In genomic region chr4:135286033-135286622, GRCm38 (mm10) we compare ENCODE assay signal across 11 mouse cellular contexts. TPM values are rescaled to one million over a fixed set of nuclear protein-coding genes. Genes with fewer than 3 reads are reported as not detected.
A peak's percentile ranks its signal among the peaks of the same experiment; 100 is the strongest.
DNase-seq lines count a peak whose midpoint lies in the region; ATAC-seq and TF ChIP-seq lines count a peak whose summit lies in the region.
"Had no signal": no experiment of that assay in that cellular context is flagged by ENCODE, and none has a peak within 500 bp of the region (broad histone marks: within the 10 kb centered on the region; RNA-seq: fewer than 3 reads in every experiment).

No protein-coding gene starts in this region.

- no peak for ATAC-seq in hindbrain, embryonic 12.5 days (ENCODE audit: low FRiP score)
- no peak for ATAC-seq in midbrain, postnatal 0 days (ENCODE audit: low FRiP score)
- ATAC-seq in midbrain, embryonic 16.5 days, result no peak
- ATAC-seq in heart, embryonic 16.5 days (replicated peaks; ENCODE audit: extremely low read depth, insufficient read depth, low FRiP score), result no peak
- no peak for ATAC-seq in stomach, embryonic 14.5 days (ENCODE audit: insufficient number of reproducible peaks, insufficient read depth, low FRiP score, low read depth)
- ATAC-seq: forebrain, embryonic 13.5 days had no signal

- H3K4me1 ChIP-seq in hindbrain, embryonic 10.5 days (replicated peaks), result peaks cover 24% of the 10 kb centered on the region
- H3K4me1 ChIP-seq in hindbrain, embryonic 12.5 days, result no peaks in the 10 kb centered on the region
- no peaks in the 10 kb centered on the region for H3K4me1 ChIP-seq in midbrain, postnatal 0 days (ENCODE audit: insufficient read depth, low read length)
- no peaks in the 10 kb centered on the region for H3K4me1 ChIP-seq in midbrain, embryonic 16.5 days (ENCODE audit: control insufficient read depth, insufficient read depth, low read length)
- peaks cover 23% of the 10 kb centered on the region for H3K4me1 ChIP-seq in heart, embryonic 16.5 days (ENCODE audit: control insufficient read depth, insufficient read depth, low read length)
- 0 out of 2 replicates have a peak, but pooled peaks cover 12% of the 10 kb centered on the region for H3K4me1 ChIP-seq in stomach, embryonic 14.5 days (ENCODE audit: control insufficient read depth, insufficient read depth, low read length)
- H3K4me1 ChIP-seq: forebrain, embryonic 13.5 days had no signal

- H3K9ac ChIP-seq in hindbrain, embryonic 12.5 days, result no peak overlapping the region
- H3K9ac ChIP-seq in midbrain, postnatal 0 days (replicated peaks; ENCODE audit: low read length, poor library complexity, severe bottlenecking), result no peak overlapping the region
- H3K9ac ChIP-seq in midbrain, embryonic 16.5 days (ENCODE audit: low read depth, low read length), result no peak overlapping the region
- peak overlapping the region; percentile 62; the same call in 1 of the 2 replicates for H3K9ac ChIP-seq in heart, embryonic 16.5 days (ENCODE audit: low read length)
- H3K9ac ChIP-seq in stomach, embryonic 14.5 days (replicated peaks; ENCODE audit: low read depth, low read length), result no peak overlapping the region
- H3K9ac ChIP-seq: forebrain, embryonic 13.5 days; limb, embryonic 13.5 days had no signal

- H3K4me3 ChIP-seq in hindbrain, embryonic 10.5 days, result no peak overlapping the region
- H3K4me3 ChIP-seq in hindbrain, embryonic 12.5 days, result no peak overlapping the region
- H3K4me3 ChIP-seq in midbrain, postnatal 0 days (ENCODE audit: low read depth, low read length), result no peak overlapping the region
- no peak overlapping the region for H3K4me3 ChIP-seq in midbrain, embryonic 16.5 days (ENCODE audit: low read depth, low read length)
- H3K4me3 ChIP-seq in heart, embryonic 16.5 days (ENCODE audit: low read length), result no peak overlapping the region
- H3K4me3 ChIP-seq in stomach, embryonic 14.5 days (ENCODE audit: low read depth, low read length), result no peak overlapping the region
- H3K4me3 ChIP-seq: forebrain, embryonic 13.5 days; limb, embryonic 13.5 days had no signal

- H3K27me3 ChIP-seq in hindbrain, embryonic 10.5 days (ENCODE audit: insufficient read depth, poor library complexity, severe bottlenecking), result no peaks in the 10 kb centered on the region
- H3K27me3 ChIP-seq in hindbrain, embryonic 12.5 days, result no peaks in the 10 kb centered on the region
- H3K27me3 ChIP-seq in midbrain, postnatal 0 days (ENCODE audit: insufficient read depth, low read length), result 0 out of 2 replicates have a peak, but pooled peaks cover 4% of the 10 kb centered on the region
- H3K27me3 ChIP-seq in midbrain, embryonic 16.5 days (ENCODE audit: control insufficient read depth, insufficient read depth, low read depth, low read length), result no peaks in the 10 kb centered on the region
- no peaks in the 10 kb centered on the region for H3K27me3 ChIP-seq in heart, embryonic 16.5 days (ENCODE audit: control insufficient read depth, insufficient read depth, low read length)
- H3K27me3 ChIP-seq in stomach, embryonic 14.5 days (ENCODE audit: control insufficient read depth, insufficient read depth, low read length), result no peaks in the 10 kb centered on the region
- H3K27me3 ChIP-seq: limb, embryonic 13.5 days had no signal

- no peak overlapping the region for H3K4me2 ChIP-seq in hindbrain, embryonic 12.5 days (replicated peaks)
- H3K4me2 ChIP-seq in midbrain, postnatal 0 days (ENCODE audit: low read depth, low read length, poor library complexity, severe bottlenecking), result no peak overlapping the region
- no peak overlapping the region for H3K4me2 ChIP-seq in midbrain, embryonic 16.5 days (ENCODE audit: low read length)
- no peak overlapping the region for H3K4me2 ChIP-seq in heart, embryonic 16.5 days (ENCODE audit: low read depth, low read length)
- H3K4me2 ChIP-seq in stomach, embryonic 14.5 days (replicated peaks; ENCODE audit: low read depth, low read length), result no peak overlapping the region
- H3K4me2 ChIP-seq: forebrain, embryonic 13.5 days had no signal

- no peak for DNase-seq in hindbrain, embryonic 10.5 days (ENCODE audit: low spot score)
- DNase-seq in midbrain, postnatal 0 days (ENCODE audit: low spot score), result peak; percentile 56
- DNase-seq in urinary bladder, postnatal 14 days (ENCODE audit: low spot score), result no peak
- DNase-seq in cerebellum, adult 11 months, result no peak
- DNase-seq: thymus, postnatal 4 days had no signal

- H3K27ac ChIP-seq in hindbrain, embryonic 10.5 days, result peak overlapping the region; percentile 72
- no peak overlapping the region for H3K27ac ChIP-seq in hindbrain, embryonic 12.5 days
- peak overlapping the region; percentile 43; the same call in 1 of the 2 replicates for H3K27ac ChIP-seq in midbrain, postnatal 0 days (ENCODE audit: low read depth, low read length)
- no peak overlapping the region for H3K27ac ChIP-seq in midbrain, embryonic 16.5 days (ENCODE audit: low read length)
- peak overlapping the region; percentile 83 for H3K27ac ChIP-seq in heart, embryonic 16.5 days (ENCODE audit: low read length)
- H3K27ac ChIP-seq in stomach, embryonic 14.5 days (ENCODE audit: low read length), result peak overlapping the region; percentile 69; the same call in 1 of the 2 replicates
- H3K27ac ChIP-seq: forebrain, embryonic 13.5 days; limb, embryonic 13.5 days had no signal

- H3K36me3 ChIP-seq in hindbrain, embryonic 10.5 days, result no peaks in the 10 kb centered on the region
- H3K36me3 ChIP-seq in hindbrain, embryonic 12.5 days, result no peaks in the 10 kb centered on the region
- no peaks in the 10 kb centered on the region for H3K36me3 ChIP-seq in midbrain, postnatal 0 days (ENCODE audit: insufficient read depth, low read length)
- no peaks in the 10 kb centered on the region for H3K36me3 ChIP-seq in midbrain, embryonic 16.5 days (ENCODE audit: control insufficient read depth, insufficient read depth, low read length)
- H3K36me3 ChIP-seq in heart, embryonic 16.5 days (ENCODE audit: control insufficient read depth, insufficient read depth), result no peaks in the 10 kb centered on the region
- no peaks in the 10 kb centered on the region for H3K36me3 ChIP-seq in stomach, embryonic 14.5 days (ENCODE audit: control insufficient read depth, insufficient read depth, low read length)
- H3K36me3 ChIP-seq: limb, embryonic 13.5 days had no signal

- no peaks in the 10 kb centered on the region for H3K9me3 ChIP-seq in hindbrain, embryonic 10.5 days
- no peaks in the 10 kb centered on the region for H3K9me3 ChIP-seq in hindbrain, embryonic 12.5 days (replicated peaks)
- no peaks in the 10 kb centered on the region for H3K9me3 ChIP-seq in midbrain, postnatal 0 days (ENCODE audit: low read length)
- no peaks in the 10 kb centered on the region for H3K9me3 ChIP-seq in midbrain, embryonic 16.5 days (replicated peaks; ENCODE audit: control insufficient read depth, low read length, poor library complexity, severe bottlenecking)
- no peaks in the 10 kb centered on the region for H3K9me3 ChIP-seq in heart, embryonic 16.5 days (replicated peaks; ENCODE audit: control insufficient read depth, low read length)
- no peaks in the 10 kb centered on the region for H3K9me3 ChIP-seq in stomach, embryonic 14.5 days (ENCODE audit: control insufficient read depth, low read depth, low read length)
- H3K9me3 ChIP-seq: forebrain, embryonic 13.5 days; limb, embryonic 13.5 days had no signal

- WGBS in hindbrain, embryonic 10.5 days, result 64% methylated on average over 12 of the region's 12 CpGs
- 65% methylated on average over 12 of the region's 12 CpGs for WGBS in hindbrain, embryonic 12.5 days
- 64% methylated on average over 12 of the region's 12 CpGs for WGBS in midbrain, postnatal 0 days
- WGBS in midbrain, embryonic 16.5 days, result 71% methylated on average over 12 of the region's 12 CpGs
- 58% methylated on average over 12 of the region's 12 CpGs for WGBS in heart, embryonic 16.5 days
- WGBS in stomach, embryonic 14.5 days, result 67% methylated on average over 12 of the region's 12 CpGs

- TF ChIP-seq CTCF in midbrain, postnatal 0 days (IDR thresholded peaks at IDR 0.05), result no peak

RNA-seq across cellular contexts. Expression of gene Clic4, which starts 13.5 kb away (rescaled TPM):
- 184 and 220 TPM in 2 replicates for polyA plus RNA-seq in hindbrain, embryonic 10.5 days (2016; fragmentation: Nextera tagmentation; extraction: Ambion mirVana)
- 159 TPM in 2 replicates for polyA plus RNA-seq in hindbrain, embryonic 12.5 days (2016; fragmentation: Nextera tagmentation; extraction: Ambion mirVana)
- total RNA-seq in midbrain, postnatal 0 days (2014; rRNA removed), result 47.4 and 55.5 TPM in 2 replicates
- 38.0 and 38.6 TPM in 2 replicates for polyA plus RNA-seq in midbrain, postnatal 0 days (2015; fragmentation: Nextera tagmentation; extraction: Ambion mirVana)
- polyA plus RNA-seq in midbrain, embryonic 16.5 days (2015; fragmentation: Nextera tagmentation; extraction: Ambion mirVana), result 49.2 and 55.6 TPM in 2 replicates
- 289 and 296 TPM in 2 replicates for polyA plus RNA-seq in heart, embryonic 16.5 days (2015; fragmentation: Nextera tagmentation; extraction: Ambion mirVana)
- 95.3 and 102 TPM in 2 replicates for polyA plus RNA-seq in stomach, embryonic 14.5 days (2014; fragmentation: Nextera tagmentation; extraction: Ambion mirVana)

Comparison
In these comparisons a context has a peak if more than half of its experiments do, and no peak if none do; other contexts are left out.
1. H3K27ac ChIP-seq: peak in hindbrain, embryonic 10.5 days (single experiment), midbrain, postnatal 0 days (single experiment), heart, embryonic 16.5 days (single experiment) and stomach, embryonic 14.5 days (single experiment); none in hindbrain, embryonic 12.5 days (single experiment) and midbrain, embryonic 16.5 days (single experiment).